Mouse (Mus musculus): ENCODE measurements around the gene Slc25a25. TPM values are rescaled to one million over a fixed set of nuclear protein-coding genes. Genes with fewer than 3 reads are reported as not detected.

Slc25a25 gene
- polyA plus RNA-seq (2012; rRNA removed), result 25.3 and 29.3 TPM in 2 replicates

- DNase-seq, result peak; percentile 96
- no peaks in the 10 kb centered on the region for H3K27me3 ChIP-seq (ENCODE audit: control insufficient read depth, insufficient read depth, low read length)
- under 1% methylated on average over 103 of the region's 103 CpGs for WGBS
- peak within 1 kb of the TSS; percentile 75 for H3K27ac ChIP-seq (ENCODE audit: control insufficient read depth, insufficient read depth, low read length)
- H3K4me1 ChIP-seq (replicated peaks; ENCODE audit: control insufficient read depth, insufficient read depth, low read length), result peaks cover 35% of the 10 kb centered on the region
- TF ChIP-seq CTCF (IDR thresholded peaks at IDR 0.05; ENCODE audit: borderline replicate concordance, control insufficient read depth, extremely low read depth, insufficient read depth, low read length, poor library complexity) (peak; percentile 47), POLR2A (IDR thresholded peaks at IDR 0.05; ENCODE audit: control insufficient read depth, extremely low read depth, insufficient read depth, low read length, poor library complexity) (peak; percentile 91)
- peak within 1 kb of the TSS; percentile 73 for H3K4me3 ChIP-seq (ENCODE audit: control insufficient read depth, insufficient read depth, low read length)
- no peaks in the 10 kb centered on the region for H3K36me3 ChIP-seq (ENCODE audit: control insufficient read depth, insufficient read depth, low read length)
Measured at GRCm38 (mm10) chr2:32450881-32451844, at the start of gene Slc25a25. Slc25a25 (minus strand) TSS chr2:32451445.

GRCm38 (mm10) chr2:32500461-32500860 lies 49.2 kb upstream of the Slc25a25 start:
- 62% methylated on average over 5 of the region's 5 CpGs for WGBS
- peaks cover 46% of the 10 kb centered on the region for H3K4me1 ChIP-seq (replicated peaks; ENCODE audit: control insufficient read depth, insufficient read depth, low read length)
- DNase-seq, result peak; percentile 30
- peak overlapping the region; percentile 79 for H3K27ac ChIP-seq (ENCODE audit: control insufficient read depth, insufficient read depth, low read length)
- H3K27me3 ChIP-seq (ENCODE audit: control insufficient read depth, insufficient read depth, low read length), result no peaks in the 10 kb centered on the region
- no peak overlapping the region for H3K4me3 ChIP-seq (ENCODE audit: control insufficient read depth, insufficient read depth, low read length)
- TF ChIP-seq CTCF (IDR thresholded peaks at IDR 0.05; ENCODE audit: borderline replicate concordance, control insufficient read depth, extremely low read depth, insufficient read depth, low read length, poor library complexity) (no peak), POLR2A (IDR thresholded peaks at IDR 0.05; ENCODE audit: control insufficient read depth, extremely low read depth, insufficient read depth, low read length, poor library complexity) (no peak)
- H3K36me3 ChIP-seq (ENCODE audit: control insufficient read depth, insufficient read depth, low read length), result no peaks in the 10 kb centered on the region

GRCm38 (mm10) chr2:32499365-32499764 lies 48.1 kb upstream of the Slc25a25 start:
- no peak overlapping the region for H3K4me3 ChIP-seq (ENCODE audit: control insufficient read depth, insufficient read depth, low read length)
- H3K27me3 ChIP-seq (ENCODE audit: control insufficient read depth, insufficient read depth, low read length), result no peaks in the 10 kb centered on the region
- H3K36me3 ChIP-seq (ENCODE audit: control insufficient read depth, insufficient read depth, low read length), result no peaks in the 10 kb centered on the region
- DNase-seq, result no peak
- no peak overlapping the region for H3K27ac ChIP-seq (ENCODE audit: control insufficient read depth, insufficient read depth, low read length)
- H3K4me1 ChIP-seq (replicated peaks; ENCODE audit: control insufficient read depth, insufficient read depth, low read length), result peaks cover 56% of the 10 kb centered on the region
- WGBS, result 61% methylated on average over 4 of the region's 4 CpGs
- no peak for TF ChIP-seq CTCF (IDR thresholded peaks at IDR 0.05; ENCODE audit: borderline replicate concordance, control insufficient read depth, extremely low read depth, insufficient read depth, low read length, poor library complexity)
- TF ChIP-seq POLR2A (IDR thresholded peaks at IDR 0.05; ENCODE audit: control insufficient read depth, extremely low read depth, insufficient read depth, low read length, poor library complexity), result no peak

- Histone ChIP-seq H3K36me3 (ENCODE audit: control insufficient read depth, insufficient read depth, low read length) (no peaks in the 10 kb centered on the region), H3K4me3 (ENCODE audit: control insufficient read depth, insufficient read depth, low read length) (peak overlapping the region; percentile 25), H3K4me1 (replicated peaks; ENCODE audit: control insufficient read depth, insufficient read depth, low read length) (peaks cover 63% of the 10 kb centered on the region), H3K27ac (ENCODE audit: control insufficient read depth, insufficient read depth, low read length) (peak overlapping the region; percentile 97), H3K27me3 (ENCODE audit: control insufficient read depth, insufficient read depth, low read length) (no peaks in the 10 kb centered on the region)
- peak; percentile 47 for DNase-seq
- TF ChIP-seq POLR2A (IDR thresholded peaks at IDR 0.05; ENCODE audit: control insufficient read depth, extremely low read depth, insufficient read depth, low read length, poor library complexity) (no peak), CTCF (IDR thresholded peaks at IDR 0.05; ENCODE audit: borderline replicate concordance, control insufficient read depth, extremely low read depth, insufficient read depth, low read length, poor library complexity) (no peak)
- WGBS, result 8% methylated on average over 5 of the region's 5 CpGs
Measured at GRCm38 (mm10) chr2:32496190-32496589, 44.9 kb upstream of the Slc25a25 start.

- Histone ChIP-seq H3K4me3 (ENCODE audit: control insufficient read depth, insufficient read depth, low read length) (peak overlapping the region; percentile 21), H3K36me3 (ENCODE audit: control insufficient read depth, insufficient read depth, low read length) (no peaks in the 10 kb centered on the region), H3K4me1 (replicated peaks; ENCODE audit: control insufficient read depth, insufficient read depth, low read length) (peaks cover 57% of the 10 kb centered on the region), H3K27me3 (ENCODE audit: control insufficient read depth, insufficient read depth, low read length) (no peaks in the 10 kb centered on the region), H3K27ac (ENCODE audit: control insufficient read depth, insufficient read depth, low read length) (peak overlapping the region; percentile 97)
- WGBS, result 3% methylated on average over 20 of the region's 20 CpGs
- TF ChIP-seq CTCF (IDR thresholded peaks at IDR 0.05; ENCODE audit: borderline replicate concordance, control insufficient read depth, extremely low read depth, insufficient read depth, low read length, poor library complexity), result peak; percentile 57; the same call in 1 of the 2 replicates
- TF ChIP-seq POLR2A (IDR thresholded peaks at IDR 0.05; ENCODE audit: control insufficient read depth, extremely low read depth, insufficient read depth, low read length, poor library complexity), result peak; percentile 62; the same call in 1 of the 2 replicates
- DNase-seq, result peak; percentile 91
Measured at GRCm38 (mm10) chr2:32495185-32495726, 44.0 kb upstream of the Slc25a25 start.

GRCm38 (mm10) chr2:32494522-32494921 lies 43.3 kb upstream of the Slc25a25 start:
- Histone ChIP-seq H3K4me3 (ENCODE audit: control insufficient read depth, insufficient read depth, low read length) (no peak overlapping the region), H3K4me1 (replicated peaks; ENCODE audit: control insufficient read depth, insufficient read depth, low read length) (peaks cover 52% of the 10 kb centered on the region), H3K27me3 (ENCODE audit: control insufficient read depth, insufficient read depth, low read length) (no peaks in the 10 kb centered on the region), H3K36me3 (ENCODE audit: control insufficient read depth, insufficient read depth, low read length) (no peaks in the 10 kb centered on the region), H3K27ac (ENCODE audit: control insufficient read depth, insufficient read depth, low read length) (peak overlapping the region; percentile 97)
- WGBS, result 17% methylated on average over 2 of the region's 2 CpGs
- TF ChIP-seq POLR2A (IDR thresholded peaks at IDR 0.05; ENCODE audit: control insufficient read depth, extremely low read depth, insufficient read depth, low read length, poor library complexity), result no peak
- no peak for TF ChIP-seq CTCF (IDR thresholded peaks at IDR 0.05; ENCODE audit: borderline replicate concordance, control insufficient read depth, extremely low read depth, insufficient read depth, low read length, poor library complexity)
- DNase-seq, result no peak
